Mouse (Mus musculus): ENCODE results near the gene Def6. TPM values are rescaled to one million over a fixed set of nuclear protein-coding genes. Genes with fewer than 3 reads are reported as not detected.
"Not testable (repeated sequence)": the region's sequence is repeated elsewhere in the genome, so short reads cannot be mapped to it uniquely, and the experiment has no call there.

Def6 gene
- polyA plus RNA-seq, 2 experiments from 2014 or later = 30.3 to 34.6 TPM

GRCm38 (mm10) chr17:28209457-28210110, 2.0 kb downstream of the Def6 start:
- ATAC-seq = no peak

- ATAC-seq = peak; percentile 77
Measured at GRCm38 (mm10) chr17:28211921-28212341, 4.4 kb downstream of the Def6 start.

- ATAC-seq = no peak
Measured at GRCm38 (mm10) chr17:28212391-28212790, 4.8 kb downstream of the Def6 start.

GRCm38 (mm10) chr17:28213236-28213635, 5.7 kb downstream of the Def6 start:
- ATAC-seq = no peak

GRCm38 (mm10) chr17:28216791-28217190, 9.2 kb downstream of the Def6 start:
- ATAC-seq = no peak

- ATAC-seq = peak; percentile 88
Measured at GRCm38 (mm10) chr17:28217721-28218649, 10.4 kb downstream of the Def6 start.

- not testable (repeated sequence) for ATAC-seq
Measured at GRCm38 (mm10) chr17:28222463-28222862, 14.9 kb downstream of the Def6 start.

- peak; percentile 77 for ATAC-seq
Measured at GRCm38 (mm10) chr17:28223561-28224391, 16.2 kb downstream of the Def6 start.

GRCm38 (mm10) chr17:28224615-28225014, 17.0 kb downstream of the Def6 start:
- ATAC-seq = no peak

GRCm38 (mm10) chr17:28226014-28226413, 18.4 kb downstream of the Def6 start:
- ATAC-seq = peak; percentile 42

GRCm38 (mm10) chr17:28230486-28230885, 22.9 kb downstream of the Def6 start:
- no peak for ATAC-seq

- ATAC-seq = no peak
Measured at GRCm38 (mm10) chr17:28231026-28231736, 23.6 kb downstream of the Def6 start.

- peak; percentile 98 for ATAC-seq
Measured at GRCm38 (mm10) chr17:28232475-28233060, 25.0 kb downstream of the Def6 start, which contains the start of gene Ppard. TSS of gene Ppard (plus strand) at chr17:28232700.

- peak; percentile 18 for ATAC-seq
Measured at GRCm38 (mm10) chr17:28233091-28233731, 25.6 kb downstream of the Def6 start.

GRCm38 (mm10) chr17:28234641-28235040, 27.1 kb downstream of the Def6 start:
- ATAC-seq = no peak

GRCm38 (mm10) chr17:28235982-28236635, 28.5 kb downstream of the Def6 start:
- no peak for ATAC-seq

- no peak for ATAC-seq
Measured at GRCm38 (mm10) chr17:28236636-28237015, 29.0 kb downstream of the Def6 start.

- ATAC-seq = no peak
Measured at GRCm38 (mm10) chr17:28237362-28237761, 29.8 kb downstream of the Def6 start.

GRCm38 (mm10) chr17:28237874-28238273, 30.3 kb downstream of the Def6 start:
- no peak for ATAC-seq

- ATAC-seq = no peak
Measured at GRCm38 (mm10) chr17:28240846-28241245, 33.3 kb downstream of the Def6 start.

GRCm38 (mm10) chr17:28242296-28242695, 34.7 kb downstream of the Def6 start:
- no peak for ATAC-seq

All from CD4-positive, CD25-positive, alpha-beta regulatory T cell, adult 4 months (primary cell).